Mouse (Mus musculus): ENCODE measurements around the gene Hist1h3f.

DNA sequence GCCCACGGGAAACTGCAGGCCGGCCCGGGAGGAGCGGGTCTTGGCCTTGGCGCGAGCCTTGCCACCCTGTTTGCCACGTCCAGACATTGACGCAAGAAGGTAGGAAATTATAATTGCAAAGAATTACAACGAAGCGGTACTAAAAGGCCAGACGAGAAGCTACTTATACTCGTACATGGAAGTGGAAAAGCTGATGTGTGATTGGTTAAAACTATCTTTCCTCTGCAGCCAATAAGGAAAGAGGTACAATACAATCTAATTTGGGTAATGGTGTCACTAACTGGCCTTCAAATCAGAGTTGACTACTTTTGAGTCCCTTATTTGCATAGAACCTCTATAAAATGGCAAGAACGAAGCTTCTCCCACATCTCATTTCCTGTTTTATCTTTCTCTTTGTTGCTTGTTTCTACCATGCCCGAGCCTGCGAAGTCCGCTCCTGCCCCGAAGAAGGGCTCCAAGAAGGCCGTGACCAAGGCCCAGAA is 27.2 kb downstream of the Hist1h3f start, which contains the start of the genes Hist1h2ae and Hist1h2bg:
- TF ChIP-seq GATA1 (IDR thresholded peaks at IDR 0.05; ENCODE audit: borderline replicate concordance, low read length): no peak
- no peak for TF ChIP-seq FLI1 (IDR thresholded peaks at IDR 0.05; ENCODE audit: low read length)

Measured in megakaryocyte, embryonic 14.5 days (primary cell).